Mouse (Mus musculus) leukemia stem cell, adult 10-12 weeks (primary cell): ENCODE data around the gene Magea1. TPM values are rescaled to one million over a fixed set of nuclear protein-coding genes. Genes with fewer than 3 reads are reported as not detected.

Source experiments
- polyA plus RNA-seq: library from polyadenylated mRNA; stranded (reverse); fragments of >175 nt; gene quantifications from 2 replicates; pipeline ENCODE4 v1.2.3, GENCODE M21; 2012; ENCODE audit warnings: low replicate concordance

Magea1 gene
- polyA plus RNA-seq, result not detected in 2 replicates

GRCm38 (mm10) chrX:155089693-155090092 lies at the start of gene Magea1:
Gene Magea1, minus strand, starts transcription at chrX:155089793.

GRCm38 (mm10) chrX:155128312-155128711 lies 38.7 kb upstream of the Magea1 start, which contains the start of gene Cldn34b2:
Gene Cldn34b2, minus strand, starts transcription at chrX:155128412.

GRCm38 (mm10) chrX:155093566-155093965 lies 4.0 kb upstream of the Magea1 start, which contains the start of gene Magea2:
Gene Magea2, minus strand, starts transcription at chrX:155093666.

GRCm38 (mm10) chrX:155063045-155063444 lies 26.5 kb downstream of the Magea1 start, which contains the start of gene Magea5:
Gene Magea5, minus strand, starts transcription at chrX:155063145.

Other genes starting within 250 kb of the Magea1 start
- not detected in 2 replicates for gene Cldn34b1, start 199.5 kb downstream of the Magea1 start, polyA plus RNA-seq
- gene Magea6, start 153.8 kb downstream of the Magea1 start, polyA plus RNA-seq, result not detected in 2 replicates
- gene Magea3, start 140.3 kb downstream of the Magea1 start, polyA plus RNA-seq, result not detected in 2 replicates
- not detected in 2 replicates for gene Magea8, start 93.9 kb downstream of the Magea1 start, polyA plus RNA-seq
- gene Magea5, start 26.6 kb downstream of the Magea1 start, polyA plus RNA-seq, result not detected in 2 replicates
- gene Magea2, start 3.9 kb upstream of the Magea1 start, polyA plus RNA-seq, result not detected in 2 replicates
- gene Cldn34b2, start 38.6 kb upstream of the Magea1 start, polyA plus RNA-seq, result not detected in 2 replicates
- gene Sat1, start 126.7 kb upstream of the Magea1 start, polyA plus RNA-seq, result 7.3 and 22.6 TPM in 2 replicates
- 0.66 and 6.5 TPM in 2 replicates for gene Acot9, start 172.7 kb upstream of the Magea1 start, polyA plus RNA-seq